Mouse (Mus musculus): Measurements from ENCODE around the gene Mylk3.

Mylk3 gene

DNA sequence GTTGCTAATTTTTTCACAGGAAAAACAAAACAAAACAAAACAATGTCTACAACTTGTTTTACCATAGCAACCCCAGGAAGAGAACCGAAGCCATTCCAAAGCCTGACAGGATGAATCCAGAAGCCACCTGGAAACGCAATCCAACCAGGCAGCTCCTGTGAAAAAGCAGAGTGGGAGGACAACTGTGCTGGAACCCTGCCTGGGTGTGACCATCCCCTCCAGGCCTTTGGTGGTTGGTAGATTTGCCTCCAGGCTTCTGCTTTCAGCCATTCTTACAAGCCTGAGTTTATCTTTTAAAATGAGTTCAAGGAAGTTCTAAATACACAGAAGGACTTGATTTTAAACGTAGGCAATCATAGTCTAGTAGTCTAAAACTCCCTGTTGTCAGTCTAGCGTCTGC, 4.2 kb downstream of the Mylk3 start:
- DNase-seq (ENCODE audit: extremely low read depth, low read depth), result no peak

DNA sequence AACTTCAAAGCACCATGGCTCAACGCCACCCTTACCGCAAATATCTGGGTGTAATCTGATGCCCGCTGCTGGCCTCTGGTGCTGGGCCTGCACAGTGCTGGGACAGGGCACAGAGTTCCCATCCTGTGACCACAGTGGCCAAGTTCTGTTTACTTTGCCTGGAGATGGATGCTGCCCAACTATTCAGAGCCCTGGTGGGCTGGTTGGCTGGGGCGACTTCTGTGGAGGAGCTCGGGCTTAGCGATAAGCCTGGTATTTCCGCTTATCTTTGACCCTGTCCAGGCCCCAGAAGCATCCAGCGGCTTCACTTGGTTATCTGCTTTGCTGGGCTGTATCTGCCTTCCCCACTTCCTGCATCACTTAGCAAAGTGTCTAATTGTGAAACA, 5.3 kb downstream of the Mylk3 start:
- peak; percentile 95 for DNase-seq (ENCODE audit: extremely low read depth, low read depth)

DNA sequence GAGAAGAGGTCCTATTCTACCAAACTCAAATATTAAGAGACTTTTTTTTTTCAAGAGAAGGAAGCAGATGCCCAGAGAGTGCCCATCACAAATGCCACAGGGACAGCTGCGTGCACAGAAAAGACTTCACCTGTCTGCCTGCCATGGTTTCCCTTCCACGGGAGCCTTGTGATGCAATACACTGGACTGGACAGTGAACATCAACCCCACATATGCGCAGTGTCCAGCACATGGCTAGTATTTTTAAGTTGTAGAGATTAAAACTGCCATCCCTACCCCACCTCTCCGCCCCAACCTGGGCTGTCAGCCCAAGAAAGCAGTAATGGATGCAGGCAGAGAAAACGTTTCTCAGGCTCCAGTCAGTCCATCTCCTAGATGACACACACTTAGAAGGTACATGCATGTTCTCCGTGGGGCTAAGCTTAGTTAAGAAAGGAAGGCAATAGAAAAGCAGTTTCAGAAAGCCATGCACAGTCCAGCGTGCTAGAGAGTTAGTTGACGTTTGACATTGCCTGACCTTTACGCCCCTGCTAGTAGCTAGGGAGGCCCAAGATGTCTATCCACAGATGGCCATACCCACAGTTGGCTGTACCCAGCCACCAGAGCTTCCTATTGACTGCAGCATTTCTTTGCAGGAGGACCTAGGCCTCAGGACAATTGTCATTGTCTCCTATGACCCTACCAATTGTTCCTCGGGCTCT, 5.9 kb downstream of the Mylk3 start:
- no peak for DNase-seq (ENCODE audit: extremely low read depth, low read depth)

DNA sequence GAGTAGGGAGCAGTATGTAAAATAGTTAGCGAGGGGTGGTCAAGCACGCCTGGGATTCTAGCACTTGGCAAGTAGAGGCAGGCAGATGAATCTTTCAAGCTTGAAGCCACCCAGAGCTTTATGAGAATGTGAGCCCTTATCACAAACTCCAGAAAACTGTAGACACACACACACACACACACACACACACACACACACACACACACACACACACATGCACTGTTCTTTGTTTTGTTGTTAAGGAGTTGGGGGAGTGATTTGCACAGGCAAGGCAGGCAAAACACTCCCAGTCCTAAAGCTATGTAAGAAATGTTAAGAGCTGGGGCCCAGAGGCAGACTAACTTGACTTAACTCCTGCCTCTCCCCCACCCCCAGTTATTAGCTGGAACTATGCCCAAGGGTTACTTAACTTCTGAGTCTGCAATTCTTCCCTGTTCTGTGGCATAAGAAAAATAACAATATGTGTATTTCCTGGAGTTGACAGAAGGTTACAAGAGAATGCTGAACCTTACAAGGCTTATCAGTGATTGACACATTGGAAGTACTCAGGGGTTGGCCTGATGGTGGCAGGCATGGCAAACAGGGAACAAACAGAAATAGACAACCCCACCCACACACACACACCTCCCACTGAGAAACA, 6.9 kb downstream of the Mylk3 start:
- peak; percentile 98 for DNase-seq (ENCODE audit: extremely low read depth, low read depth)

DNA sequence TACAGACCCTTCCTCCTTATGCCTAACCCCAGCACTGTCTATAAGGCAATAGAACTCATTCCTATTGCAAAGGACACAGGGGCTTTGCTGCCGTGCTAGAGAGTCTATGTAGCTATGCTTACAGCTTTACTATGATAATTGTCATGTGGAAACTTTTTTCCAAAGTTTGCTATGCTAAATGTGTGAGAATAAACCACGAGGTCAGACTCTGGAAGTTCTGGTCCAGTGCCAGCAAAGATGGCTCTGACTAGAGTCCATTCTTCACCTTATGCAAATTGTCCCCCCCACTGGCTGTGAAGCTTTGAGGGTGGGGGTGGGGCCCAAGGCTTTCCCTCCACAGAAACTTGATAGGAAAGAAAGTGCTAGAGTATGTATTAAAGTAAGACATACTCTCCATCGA, 9.6 kb downstream of the Mylk3 start:
- no peak for DNase-seq (ENCODE audit: extremely low read depth, low read depth)

DNA sequence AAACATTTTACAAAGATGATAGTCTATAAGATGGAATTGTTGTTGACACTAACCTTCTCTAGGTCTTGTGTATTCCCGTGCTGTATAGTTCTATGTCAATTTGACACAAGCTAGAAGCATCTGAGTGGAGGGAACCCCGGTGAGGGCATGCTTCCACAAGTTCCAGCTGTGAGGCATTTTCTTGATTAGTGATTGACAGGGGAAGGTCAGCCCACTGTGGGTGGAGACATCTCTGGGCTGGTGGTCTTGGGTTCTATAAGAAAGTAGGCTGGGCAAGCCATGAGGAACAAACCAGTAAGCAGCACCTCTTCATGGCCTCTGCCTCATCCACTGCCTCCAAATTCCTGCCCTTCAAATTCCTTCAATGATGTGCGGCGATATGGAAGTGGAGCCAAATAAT, 11.9 kb downstream of the Mylk3 start:
- no peak for DNase-seq (ENCODE audit: extremely low read depth, low read depth)

DNA sequence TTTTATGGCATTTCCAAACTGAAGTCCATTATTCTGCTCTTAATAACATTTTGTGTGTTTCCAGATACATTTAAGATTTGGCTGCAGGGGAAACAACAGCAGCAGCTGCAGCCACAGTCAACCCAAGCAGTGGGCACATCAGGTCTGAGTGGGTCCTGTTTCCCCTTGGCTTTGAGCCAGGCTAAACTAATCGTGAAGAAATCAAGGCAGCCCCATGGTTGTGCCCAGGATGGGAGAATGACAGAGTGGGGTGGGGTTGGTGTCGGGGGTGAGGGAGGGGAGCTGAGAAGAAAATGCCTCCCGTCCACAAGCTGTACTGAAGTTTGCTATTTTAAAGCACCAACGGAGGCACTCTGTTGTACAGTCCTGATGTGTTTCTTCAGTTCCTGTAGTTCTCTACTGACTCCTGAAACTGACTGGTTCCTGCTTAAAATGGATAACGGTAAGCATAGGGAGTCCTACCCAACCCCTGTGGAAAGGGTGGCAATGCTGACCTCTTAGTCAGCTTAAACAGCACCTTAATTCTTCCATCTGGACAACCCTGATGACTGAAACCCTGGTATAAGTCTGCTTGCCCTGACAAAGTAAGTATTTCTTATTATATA, 12.6 kb downstream of the Mylk3 start:
- DNase-seq (ENCODE audit: extremely low read depth, low read depth), result no peak

DNA sequence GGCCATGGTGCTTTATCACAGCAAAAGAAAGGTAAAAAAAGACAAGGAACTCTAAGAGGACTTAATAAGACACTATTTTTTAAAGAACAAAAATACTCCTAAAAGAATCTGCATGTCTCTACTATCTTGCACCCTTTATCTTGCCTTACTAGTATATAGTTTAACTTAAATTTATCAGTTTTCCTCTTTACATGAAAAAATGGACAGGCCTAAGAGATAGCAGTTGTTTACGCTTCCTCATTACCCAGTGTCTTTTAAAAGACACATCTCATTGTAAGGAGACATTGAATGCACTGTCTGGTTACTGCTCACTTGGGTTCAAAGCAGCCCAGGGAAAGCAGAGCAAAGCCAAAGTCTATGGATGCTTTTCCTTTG, 13.7 kb downstream of the Mylk3 start:
- no peak for DNase-seq (ENCODE audit: extremely low read depth, low read depth)

DNA sequence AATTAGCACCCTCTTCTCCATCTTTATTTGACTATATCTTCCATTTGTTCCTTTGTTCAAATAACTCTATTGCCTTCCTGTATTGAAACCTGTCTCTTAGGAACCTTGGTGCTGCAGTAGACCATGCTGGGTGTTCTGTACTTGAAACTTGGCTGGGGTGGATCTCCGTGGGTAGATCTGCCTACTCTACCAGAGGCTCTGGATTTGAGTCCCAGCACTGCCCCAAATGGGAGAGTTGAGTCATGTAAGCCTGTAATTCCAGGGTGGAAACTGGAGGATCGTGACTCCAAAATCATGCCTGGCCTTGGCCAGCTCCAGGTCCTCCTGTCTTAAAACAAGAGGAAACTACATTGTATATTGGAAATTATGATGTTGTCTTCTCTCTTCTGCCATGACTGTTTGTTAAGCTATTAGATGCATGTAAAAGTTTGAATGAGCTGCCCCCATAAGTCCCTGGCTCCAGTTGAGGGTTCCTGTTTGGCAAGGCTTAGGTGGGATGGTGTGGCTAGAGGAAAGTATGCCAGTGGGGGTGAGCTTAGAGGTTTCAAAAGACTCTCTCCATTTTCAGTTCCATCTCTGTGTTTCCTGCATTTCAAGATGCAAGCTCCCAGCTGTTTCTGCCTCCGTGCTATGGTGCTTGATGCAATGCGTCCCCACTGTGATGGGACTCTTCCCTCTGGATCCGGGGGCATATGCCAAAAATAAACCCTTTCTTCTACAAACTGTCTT, 14.2 kb downstream of the Mylk3 start:
- DNase-seq (ENCODE audit: extremely low read depth, low read depth), result no peak

DNA sequence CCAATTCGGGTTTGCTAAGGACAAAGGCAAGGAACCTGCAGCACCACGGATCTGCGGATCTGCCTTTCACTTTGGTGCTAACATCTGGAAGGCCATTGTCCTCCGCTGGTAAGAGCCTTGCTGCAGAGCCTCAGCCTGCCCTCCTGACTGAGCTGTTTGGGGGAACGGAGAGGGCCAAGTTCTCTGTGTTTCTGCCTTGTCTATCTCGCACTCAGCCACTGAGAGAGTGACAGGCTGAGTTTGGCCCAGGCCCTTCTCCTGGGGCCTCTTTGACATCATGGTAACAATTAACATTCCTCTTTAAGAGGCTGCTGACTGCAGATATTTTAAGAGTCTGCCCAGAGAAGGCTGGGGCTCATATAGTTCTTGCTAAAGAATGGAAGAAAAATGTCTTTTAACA, 21.0 kb downstream of the Mylk3 start:
- DNase-seq (ENCODE audit: extremely low read depth, low read depth), result no peak

DNA sequence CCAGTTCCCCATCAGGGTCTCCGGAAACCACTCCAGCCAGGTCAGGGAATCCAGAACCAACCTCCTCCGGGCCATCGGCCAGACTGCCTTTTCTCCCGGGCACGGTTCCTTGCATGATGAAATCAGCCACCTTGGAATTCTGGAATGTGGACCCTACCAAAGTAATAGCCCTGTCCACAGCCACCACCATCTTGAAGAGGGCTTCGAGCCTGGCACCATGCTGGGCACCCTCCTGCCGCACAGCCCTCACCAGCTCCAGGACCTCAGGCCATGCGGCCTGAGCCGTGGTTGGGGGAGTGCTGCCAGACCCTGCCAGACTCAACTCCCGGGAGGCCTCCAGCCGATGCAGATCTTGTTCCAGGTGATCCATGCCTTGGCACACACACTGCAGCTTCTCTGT, 21.5 kb downstream of the Mylk3 start:
- DNase-seq (ENCODE audit: extremely low read depth, low read depth), result no peak

DNA sequence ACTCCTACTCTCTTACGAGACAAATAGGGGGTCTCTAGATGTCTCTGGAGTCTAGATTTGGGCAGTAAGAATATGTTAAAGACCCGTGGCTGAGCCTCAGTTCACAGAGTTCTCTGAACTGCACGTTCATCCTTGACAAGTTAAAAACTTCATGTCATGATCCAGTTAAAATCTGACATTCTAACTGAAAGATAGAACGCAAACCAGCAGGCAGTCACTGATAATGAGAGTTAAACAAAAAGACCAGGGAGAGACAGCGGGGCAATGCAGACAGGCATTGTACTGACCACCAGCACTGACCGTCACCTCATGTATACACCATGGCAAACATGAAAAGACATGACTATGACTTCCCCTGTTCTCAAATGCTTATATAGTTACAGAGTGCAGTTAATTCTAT, 22.7 kb downstream of the Mylk3 start:
- no peak for DNase-seq (ENCODE audit: extremely low read depth, low read depth)

DNA sequence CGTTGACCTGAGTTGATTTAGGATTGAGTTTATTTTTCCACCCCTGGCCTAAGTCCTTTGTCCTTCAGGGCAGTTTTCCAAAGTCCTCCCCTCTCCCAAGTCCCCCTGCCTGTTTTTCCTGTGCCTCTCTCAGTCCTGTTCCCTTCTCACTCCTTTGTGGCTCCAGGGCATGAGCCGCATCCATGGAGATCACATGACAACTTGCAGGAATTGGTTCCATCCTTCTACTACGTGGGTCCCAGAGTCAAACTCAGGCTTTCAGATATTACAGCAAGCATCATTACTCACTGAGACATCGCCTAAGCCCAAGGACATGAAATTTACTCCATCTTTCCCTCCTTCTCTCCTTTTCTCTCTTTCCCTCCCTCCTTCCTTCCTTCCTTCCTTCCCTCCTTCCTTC, 23.9 kb downstream of the Mylk3 start:
- no peak for DNase-seq (ENCODE audit: extremely low read depth, low read depth)

DNA sequence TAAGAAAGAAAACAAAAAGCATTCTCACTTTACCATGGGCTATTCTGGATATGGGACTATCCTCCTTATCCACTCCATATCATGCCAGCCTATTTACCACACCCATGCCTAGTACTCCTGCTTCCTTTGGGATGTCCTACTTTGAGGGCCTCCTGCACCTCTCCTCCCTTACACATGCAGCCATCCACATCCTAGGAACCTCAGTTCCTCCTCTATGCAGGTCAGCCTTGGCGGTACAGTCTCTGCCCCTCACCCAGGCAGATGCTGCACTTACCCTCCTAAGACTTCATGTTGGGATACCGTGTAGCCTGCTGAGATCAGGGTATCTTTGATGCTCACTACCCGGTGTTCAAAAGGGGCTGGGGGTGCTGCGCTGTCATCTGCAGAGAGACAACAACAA, 32.9 kb downstream of the Mylk3 start:
- no peak for DNase-seq (ENCODE audit: extremely low read depth, low read depth)

DNA sequence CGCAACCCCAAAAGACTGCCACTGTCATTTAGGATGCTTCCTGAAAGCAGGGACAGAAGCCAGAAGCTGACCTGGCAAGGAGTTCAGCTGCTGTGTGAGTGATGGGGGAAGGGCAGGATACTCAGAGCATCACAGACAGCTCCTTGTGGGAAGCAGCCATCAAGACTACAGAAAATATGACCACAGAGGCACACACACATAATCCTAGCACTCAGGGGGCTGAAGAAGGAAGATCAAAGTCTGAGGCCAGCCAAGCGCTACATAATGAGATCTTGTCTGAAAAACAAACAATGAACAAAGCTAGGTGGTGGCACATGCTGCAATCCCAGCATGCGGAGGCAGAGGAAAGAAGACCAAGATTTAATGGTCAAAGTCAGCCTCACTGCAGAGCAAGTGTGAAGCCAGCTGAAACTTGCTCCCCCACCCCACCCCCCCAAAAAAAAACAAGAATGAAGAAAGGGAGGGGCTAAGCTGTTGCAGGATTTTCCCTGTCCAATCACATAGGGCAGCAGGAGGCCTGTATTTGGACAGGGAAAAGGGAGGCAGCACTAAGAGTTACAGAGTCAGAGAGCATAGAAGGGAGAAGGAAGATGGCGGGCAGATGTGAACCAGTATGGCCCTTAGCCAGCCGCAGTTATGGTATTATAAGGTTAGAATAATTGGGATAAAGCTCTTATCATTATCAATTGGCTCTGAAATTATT, 46.1 kb downstream of the Mylk3 start:
- no peak for DNase-seq (ENCODE audit: extremely low read depth, low read depth)

DNA sequence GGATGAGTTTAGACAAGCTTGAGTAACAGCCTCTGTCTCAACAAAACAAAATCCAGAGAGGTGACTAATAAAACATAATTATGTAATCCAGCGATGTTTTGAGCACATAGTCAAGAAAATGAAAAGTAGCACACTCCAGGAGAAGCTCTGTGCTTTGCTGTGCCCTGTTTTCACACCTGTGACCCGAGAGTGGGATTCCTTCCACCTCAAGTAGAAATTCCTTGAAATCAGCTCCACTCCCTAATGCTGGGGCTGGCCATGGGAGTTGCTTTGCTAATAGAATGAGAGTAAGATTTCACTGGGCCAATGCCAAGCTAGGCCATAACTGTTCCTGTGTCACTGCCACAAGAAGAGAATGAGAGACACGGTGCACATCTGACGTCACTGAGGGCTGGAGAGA, 48.5 kb downstream of the Mylk3 start:
- DNase-seq (ENCODE audit: extremely low read depth, low read depth), result no peak

DNA sequence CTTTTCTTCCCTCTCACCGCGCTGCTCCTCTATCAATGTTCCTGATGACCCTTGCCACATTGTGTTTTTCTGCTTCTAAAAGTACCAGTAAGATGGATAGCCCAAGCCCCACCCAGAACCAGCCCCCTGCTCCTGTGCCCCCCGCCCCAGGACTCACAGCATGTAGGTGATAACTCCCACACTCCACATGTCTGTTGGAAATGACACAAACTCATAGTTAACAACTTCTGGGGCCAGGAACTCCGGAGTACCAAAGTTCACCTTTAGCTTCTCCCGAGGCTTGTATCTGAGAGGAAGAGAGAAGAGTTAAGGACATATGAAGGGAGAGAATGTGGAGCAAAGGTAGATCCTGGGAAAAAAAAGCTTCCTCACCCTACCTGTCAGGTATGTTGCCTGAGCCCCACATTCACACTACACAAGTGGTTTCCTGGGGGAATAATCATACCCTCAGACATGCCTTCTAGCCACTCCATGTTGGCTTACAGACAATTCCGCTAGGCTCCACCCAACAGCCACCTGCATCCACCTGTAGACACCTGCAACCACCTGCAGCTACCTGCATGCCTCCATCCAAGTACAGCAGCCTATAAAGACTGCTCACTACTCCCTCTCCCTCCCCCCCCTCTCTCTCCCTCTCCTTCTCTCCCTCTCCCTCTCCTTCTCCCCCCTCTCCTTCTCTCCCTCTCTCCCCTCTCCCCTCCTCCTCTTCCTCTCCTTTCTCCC, 49.8 kb downstream of the Mylk3 start:
- no peak for DNase-seq (ENCODE audit: extremely low read depth, low read depth)

DNA sequence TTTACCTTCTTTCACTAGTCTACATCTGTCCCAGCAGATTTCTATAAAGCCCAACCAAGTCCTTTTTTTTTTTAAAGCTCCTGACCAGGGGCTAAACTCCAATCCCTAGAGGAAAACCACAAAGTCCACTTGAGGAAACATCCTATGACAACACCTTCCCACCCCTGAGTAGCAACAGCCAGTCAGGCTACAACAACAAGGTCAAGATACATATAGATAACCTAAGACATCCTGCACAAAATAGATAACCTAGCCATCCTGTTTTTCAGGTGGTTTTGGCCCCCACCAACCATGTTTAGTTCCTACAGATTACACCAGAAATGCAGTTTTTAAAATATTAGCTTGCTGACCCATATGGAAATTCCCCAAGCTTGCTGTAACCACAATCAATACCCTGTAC, 51.0 kb downstream of the Mylk3 start:
- no peak for DNase-seq (ENCODE audit: extremely low read depth, low read depth)

DNA sequence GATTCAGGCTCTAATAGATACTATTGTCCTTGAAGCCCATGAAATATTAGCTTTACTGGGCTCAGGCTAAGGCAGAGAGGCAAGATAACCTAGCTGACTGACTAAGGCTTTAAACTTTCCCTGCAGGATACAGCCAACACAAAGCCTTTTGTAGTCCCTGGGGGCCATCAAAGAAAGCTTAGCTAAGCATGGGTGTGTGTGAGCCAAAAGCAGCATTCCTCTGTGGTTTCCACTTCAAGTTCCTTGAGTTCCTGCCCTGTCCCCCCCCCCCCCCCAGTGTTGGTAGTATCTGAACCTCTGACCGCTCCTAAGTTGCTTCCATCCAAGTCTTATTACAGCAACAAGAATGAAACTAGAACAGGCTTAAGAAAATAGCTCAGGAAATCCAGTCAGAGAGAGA, 56.6 kb downstream of the Mylk3 start:
- DNase-seq (ENCODE audit: extremely low read depth, low read depth), result no peak

DNA sequence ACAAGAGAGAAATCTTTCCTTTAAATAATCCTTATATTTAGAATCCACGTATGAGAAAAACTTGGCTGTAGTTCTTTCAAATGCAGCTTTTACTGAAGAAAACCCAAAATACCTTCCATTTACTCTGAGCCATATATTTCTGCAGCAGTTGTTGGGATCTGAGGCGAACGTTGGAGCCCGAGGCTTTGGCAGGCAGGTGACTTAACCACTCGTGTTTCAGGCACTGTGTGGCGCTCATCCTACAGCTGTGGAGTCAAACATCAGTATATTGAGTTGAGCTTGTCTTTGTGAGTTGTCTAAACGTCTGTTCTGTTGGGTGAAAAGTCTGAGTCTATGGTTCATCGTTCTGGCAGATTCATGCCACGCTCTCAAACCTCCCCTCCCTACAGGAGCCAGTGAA, 59.1 kb downstream of the Mylk3 start:
- DNase-seq (ENCODE audit: extremely low read depth, low read depth), result no peak

DNA sequence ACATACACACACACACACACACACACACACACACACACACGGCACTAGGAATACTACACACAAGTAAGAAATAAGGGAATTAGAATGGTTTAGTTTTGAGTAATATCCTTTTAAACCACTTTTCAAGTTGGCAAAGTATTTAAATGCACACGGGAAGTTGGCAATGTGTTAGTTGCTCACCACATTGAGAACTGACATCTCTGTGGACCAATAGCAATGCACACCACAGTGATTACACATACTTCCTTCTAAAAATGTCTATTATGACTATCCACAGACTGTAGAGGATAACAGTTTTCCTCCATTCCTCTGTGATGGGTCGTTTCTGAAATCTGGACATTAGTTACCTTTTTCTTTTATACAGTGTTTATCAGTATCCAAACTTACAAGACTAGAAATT, 63.1 kb downstream of the Mylk3 start:
- no peak for DNase-seq (ENCODE audit: extremely low read depth, low read depth)

All from MEL-GATA-1-ER (cell line).